Mouse (Mus musculus): ENCODE measurements around the gene Tgtp2. TPM values are rescaled to one million over a fixed set of nuclear protein-coding genes. Genes with fewer than 3 reads are reported as not detected.

The Tgtp2 gene
- 21.7 TPM for polyA plus RNA-seq (2014; fragmentation: Illumina TruSeq; extraction: RNeasy Lipid Tissue Mini Kit (QIAGEN cat#74804))

GRCm38 (mm10) chr11:49063713-49064469 lies at the start of gene Tgtp2:
Gene Tgtp2, minus strand, starts transcription at chr11:49064206.

GRCm38 (mm10) chr11:49076001-49076757 lies 12.2 kb upstream of the Tgtp2 start, which contains the start of gene Ifi47:
Gene Ifi47, plus strand, starts transcription at chr11:49076587.

GRCm38 (mm10) chr11:49051093-49051891 lies 12.7 kb downstream of the Tgtp2 start, which contains the start of gene 9930111J21Rik2:
Gene 9930111J21Rik2, minus strand, starts transcription at chr11:49051242.

Other genes starting within 250 kb of the Tgtp2 start
- 11.2 TPM for gene Trim41, start 246.9 kb downstream of the Tgtp2 start, polyA plus RNA-seq (2014; fragmentation: Illumina TruSeq; extraction: RNeasy Lipid Tissue Mini Kit (QIAGEN cat#74804))
- 6.8 TPM for gene Trim7, start 238.1 kb downstream of the Tgtp2 start, polyA plus RNA-seq (2014; fragmentation: Illumina TruSeq; extraction: RNeasy Lipid Tissue Mini Kit (QIAGEN cat#74804))
- gene Gm12184, start 237.6 kb downstream of the Tgtp2 start, polyA plus RNA-seq (2014; fragmentation: Illumina TruSeq; extraction: RNeasy Lipid Tissue Mini Kit (QIAGEN cat#74804)) = 16.1 TPM
- 57.7 TPM for gene Irgm1, start 192.5 kb downstream of the Tgtp2 start, polyA plus RNA-seq (2014; fragmentation: Illumina TruSeq; extraction: RNeasy Lipid Tissue Mini Kit (QIAGEN cat#74804))
- gene Gm5431, start 162.0 kb downstream of the Tgtp2 start, polyA plus RNA-seq (2014; fragmentation: Illumina TruSeq; extraction: RNeasy Lipid Tissue Mini Kit (QIAGEN cat#74804)) = 2.1 TPM
- gene Psme2b, start 118.0 kb downstream of the Tgtp2 start, polyA plus RNA-seq (2014; fragmentation: Illumina TruSeq; extraction: RNeasy Lipid Tissue Mini Kit (QIAGEN cat#74804)) = 0.68 TPM
- gene Olfr56, start 85.3 kb downstream of the Tgtp2 start, polyA plus RNA-seq (2014; fragmentation: Illumina TruSeq; extraction: RNeasy Lipid Tissue Mini Kit (QIAGEN cat#74804)) = 1.6 TPM
- gene 9930111J21Rik1, start 84.8 kb downstream of the Tgtp2 start, polyA plus RNA-seq (2014; fragmentation: Illumina TruSeq; extraction: RNeasy Lipid Tissue Mini Kit (QIAGEN cat#74804)) = 2.4 TPM
- 0.83 TPM for gene Gm12185, start 72.0 kb downstream of the Tgtp2 start, polyA plus RNA-seq (2014; fragmentation: Illumina TruSeq; extraction: RNeasy Lipid Tissue Mini Kit (QIAGEN cat#74804))
- 10.0 TPM for gene Tgtp1, start 70.0 kb downstream of the Tgtp2 start, polyA plus RNA-seq (2014; fragmentation: Illumina TruSeq; extraction: RNeasy Lipid Tissue Mini Kit (QIAGEN cat#74804))
- gene 9930111J21Rik2, start 13.0 kb downstream of the Tgtp2 start, polyA plus RNA-seq (2014; fragmentation: Illumina TruSeq; extraction: RNeasy Lipid Tissue Mini Kit (QIAGEN cat#74804)) = 14.9 TPM
- gene Ifi47, start 12.4 kb upstream of the Tgtp2 start, polyA plus RNA-seq (2014; fragmentation: Illumina TruSeq; extraction: RNeasy Lipid Tissue Mini Kit (QIAGEN cat#74804)) = 19.0 TPM
- gene Olfr1396, start 50.7 kb upstream of the Tgtp2 start, polyA plus RNA-seq (2014; fragmentation: Illumina TruSeq; extraction: RNeasy Lipid Tissue Mini Kit (QIAGEN cat#74804)) = 0.20 TPM
- gene Olfr1395, start 78.1 kb upstream of the Tgtp2 start, polyA plus RNA-seq (2014; fragmentation: Illumina TruSeq; extraction: RNeasy Lipid Tissue Mini Kit (QIAGEN cat#74804)) = not detected
- gene Olfr1394, start 90.2 kb upstream of the Tgtp2 start, polyA plus RNA-seq (2014; fragmentation: Illumina TruSeq; extraction: RNeasy Lipid Tissue Mini Kit (QIAGEN cat#74804)) = not detected
- gene Btnl9, start 123.0 kb upstream of the Tgtp2 start, polyA plus RNA-seq (2014; fragmentation: Illumina TruSeq; extraction: RNeasy Lipid Tissue Mini Kit (QIAGEN cat#74804)) = 5.2 TPM
- gene Zfp62, start 139.1 kb upstream of the Tgtp2 start, polyA plus RNA-seq (2014; fragmentation: Illumina TruSeq; extraction: RNeasy Lipid Tissue Mini Kit (QIAGEN cat#74804)) = 234 TPM
- gene Mgat1, start 180.0 kb upstream of the Tgtp2 start, polyA plus RNA-seq (2014; fragmentation: Illumina TruSeq; extraction: RNeasy Lipid Tissue Mini Kit (QIAGEN cat#74804)) = 16.9 TPM
- not detected for gene Olfr1393, start 214.1 kb upstream of the Tgtp2 start, polyA plus RNA-seq (2014; fragmentation: Illumina TruSeq; extraction: RNeasy Lipid Tissue Mini Kit (QIAGEN cat#74804))
- not detected for gene Olfr1392, start 221.1 kb upstream of the Tgtp2 start, polyA plus RNA-seq (2014; fragmentation: Illumina TruSeq; extraction: RNeasy Lipid Tissue Mini Kit (QIAGEN cat#74804))
- gene Olfr10, start 240.5 kb upstream of the Tgtp2 start, polyA plus RNA-seq (2014; fragmentation: Illumina TruSeq; extraction: RNeasy Lipid Tissue Mini Kit (QIAGEN cat#74804)) = not detected

All from ovary, adult 10 weeks (tissue).